Mouse (Mus musculus) limb, embryonic 13.5 days (tissue): ENCODE measurements at regions not wholly inside any gene's neighbourhood (a gene's known extent, or its start where the extent isn't known, plus 50 kb on each side); places are given as distances from the start of the nearest gene placed in this dataset.

Source experiments
- ATAC-seq: fragments of 200-750 bp; cut with Nextera tagmentation; 2 replicates; pipeline ENCODE4 v1.8.0; 2017; ENCODE audit warnings: low read depth, moderate number of reproducible peaks, moderate TSS enrichment; ENCODE audit not compliant: low FRiP score
- H3K27ac ChIP-seq: fragments of 300-500 bp; sonication (generic); 2 replicates; pipeline ENCODE4 v1.5.1; 2015; ENCODE audit warnings: inconsistent platforms, mild to moderate bottlenecking, moderate library complexity
- H3K27me3 ChIP-seq: fragments of 300-500 bp; sonication (generic); 2 replicates; pipeline ENCODE4 v1.6.1; 2015; ENCODE audit warnings: mild to moderate bottlenecking, inconsistent platforms
- H3K36me3 ChIP-seq: fragments of 300-500 bp; sonication (generic); 2 replicates; pipeline ENCODE4 v1.6.1; 2015; ENCODE audit warnings: inconsistent platforms, mild to moderate bottlenecking, moderate library complexity
- H3K4me1 ChIP-seq: fragments of 300-500 bp; sonication (generic); 2 replicates; pipeline ENCODE4 v1.6.1; 2015; ENCODE audit warnings: inconsistent platforms
- H3K4me2 ChIP-seq: fragments of 300-500 bp; sonication (generic); replicated peaks from 2 replicates; pipeline ENCODE4 v1.6.1; 2015; ENCODE audit warnings: inconsistent platforms, mild to moderate bottlenecking, moderate library complexity
- H3K4me3 ChIP-seq: fragments of 300-500 bp; sonication (generic); 2 replicates; pipeline ENCODE4 v1.5.1; 2015; ENCODE audit warnings: moderate library complexity, mild to moderate bottlenecking, inconsistent platforms
- H3K9ac ChIP-seq: fragments of 300-500 bp; sonication (generic); 2 replicates; pipeline ENCODE4 v1.6.1; 2015; ENCODE audit warnings: mild to moderate bottlenecking, inconsistent platforms
- H3K9me3 ChIP-seq: fragments of 300-500 bp; sonication (generic); 2 replicates; pipeline ENCODE4 v1.6.1; 2016; ENCODE audit warnings: inconsistent platforms
- WGBS: fragments of 180-500 bp; shearing (Covaris S2); methylation state at CpG from one replicate; pipeline ENCODE4 v1.1.7; 2015; 5-methylcytosine and 5-hydroxymethylcytosine counted together

DNA sequence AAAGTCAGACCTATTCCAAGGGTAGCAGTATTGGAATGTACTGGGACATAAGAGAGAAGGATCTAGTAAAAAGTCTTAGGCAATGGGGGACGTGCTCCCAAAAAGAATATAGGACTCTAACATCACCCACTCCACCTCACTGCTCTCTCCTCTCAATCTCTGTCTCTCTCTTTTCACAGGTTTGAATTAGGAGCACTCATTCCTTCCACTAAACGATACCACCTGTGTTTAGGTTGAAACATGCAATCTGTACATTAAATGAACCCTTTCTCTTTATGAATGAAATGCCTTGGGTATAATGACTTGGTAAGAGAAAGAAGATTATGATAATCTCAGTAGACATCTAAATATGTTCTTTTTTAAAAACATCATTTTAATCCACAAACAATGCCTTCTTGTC lies 129.4 kb downstream of the Zpld1 start:
- ATAC-seq = peak; percentile 51; the same call in 1 of the 2 replicates

DNA sequence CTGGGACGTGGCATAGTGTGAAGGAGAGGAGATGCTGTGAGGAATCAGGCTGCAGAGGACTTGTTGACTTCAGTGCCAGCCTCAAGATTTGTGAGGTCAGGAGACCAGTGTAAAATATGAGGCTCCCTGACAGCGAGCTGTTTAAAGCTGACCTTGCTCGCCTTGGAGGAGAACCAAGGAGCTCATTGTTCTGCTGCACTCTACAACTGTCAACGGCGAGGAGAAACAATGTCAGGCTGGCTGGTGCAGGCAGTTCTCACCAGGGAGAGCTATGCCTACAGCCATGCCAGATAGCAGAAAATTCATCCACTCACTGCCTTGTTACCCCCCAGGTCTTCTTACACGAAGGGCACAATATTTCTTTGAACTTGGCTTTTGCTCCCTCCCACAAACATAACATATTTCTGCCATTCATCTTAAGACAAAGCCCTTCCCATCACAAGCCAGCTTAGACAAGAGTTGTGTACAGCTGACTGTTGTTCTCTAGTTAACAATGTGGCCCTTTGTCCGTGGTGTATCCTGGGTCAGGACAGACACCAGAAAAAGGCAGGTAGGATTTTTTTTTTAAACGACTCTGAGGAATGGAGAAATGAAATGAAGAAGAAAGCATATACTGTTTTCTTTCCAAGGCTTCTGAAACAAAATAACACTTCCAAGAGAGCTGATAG lies 131.5 kb downstream of the Zpld1 start:
- no peak overlapping the region for H3K27ac ChIP-seq
- no peaks in the 10 kb centered on the region for H3K27me3 ChIP-seq
- no peak for ATAC-seq
- WGBS = 55% methylated on average over 8 of the region's 8 CpGs
- H3K4me1 ChIP-seq = peaks cover 10% of the 10 kb centered on the region
- H3K4me2 ChIP-seq = no peak overlapping the region
- no peaks in the 10 kb centered on the region for H3K9me3 ChIP-seq
- no peak overlapping the region for H3K9ac ChIP-seq
- H3K36me3 ChIP-seq = no peaks in the 10 kb centered on the region
- H3K4me3 ChIP-seq = no peak overlapping the region

More for the DNA sequence above, 129.4 kb downstream of the Zpld1 start:
- Histone ChIP-seq H3K27ac (no peak overlapping the region), H3K4me1 (peaks cover 10% of the 10 kb centered on the region), H3K4me3 (no peak overlapping the region), H3K27me3 (no peaks in the 10 kb centered on the region), H3K4me2 (no peak overlapping the region), H3K9ac (no peak overlapping the region), H3K9me3 (no peaks in the 10 kb centered on the region), H3K36me3 (no peaks in the 10 kb centered on the region)
- WGBS = 18% methylated on average over 2 of the region's 2 CpGs

DNA sequence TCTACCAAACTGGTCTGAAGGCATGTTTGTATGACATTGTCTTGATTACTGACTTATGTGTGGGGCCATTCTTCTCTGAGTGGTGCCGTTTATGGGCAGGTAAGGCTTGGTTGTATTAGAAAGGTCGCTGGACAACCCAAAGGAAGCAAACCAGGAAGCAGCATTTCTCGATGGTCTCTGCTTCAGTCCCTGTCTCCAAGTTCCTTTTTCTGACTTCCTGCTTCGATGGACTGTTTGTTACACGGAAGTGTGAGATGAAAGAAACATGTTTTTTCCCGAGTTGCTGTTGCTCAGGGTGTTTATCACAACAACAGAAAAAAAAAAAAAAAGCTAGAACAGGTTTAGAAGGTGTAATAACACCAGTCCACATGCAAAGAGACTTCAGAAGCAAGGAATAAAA lies 134.9 kb downstream of the Zpld1 start:
- Histone ChIP-seq H3K27me3 (no peaks in the 10 kb centered on the region), H3K4me1 (peaks cover 4% of the 10 kb centered on the region; the same call in 1 of the 2 replicates), H3K4me2 (no peak overlapping the region), H3K27ac (no peak overlapping the region), H3K9ac (no peak overlapping the region), H3K9me3 (no peaks in the 10 kb centered on the region), H3K36me3 (no peaks in the 10 kb centered on the region), H3K4me3 (no peak overlapping the region)
- ATAC-seq = no peak
- 72% methylated on average over 6 of the region's 6 CpGs for WGBS

DNA sequence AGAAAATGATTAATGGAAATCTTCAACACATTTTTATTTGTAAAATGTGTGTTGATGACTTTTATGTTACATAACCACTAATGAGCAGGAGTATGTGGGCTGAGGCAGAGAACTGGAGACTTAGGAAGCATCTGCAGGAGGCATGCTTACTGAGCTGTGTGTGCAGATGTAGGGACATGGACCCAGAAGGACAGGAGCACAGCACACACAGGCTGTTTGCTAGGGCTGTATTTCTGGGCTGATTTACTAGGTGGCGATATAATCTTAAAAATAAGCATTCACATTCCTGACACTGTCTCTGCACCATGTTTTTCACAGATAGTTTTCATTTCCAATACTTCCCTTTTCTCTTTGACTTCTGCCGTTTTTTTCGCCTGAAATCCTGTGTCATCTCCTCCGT lies 146.1 kb downstream of the Zpld1 start:
- no peaks in the 10 kb centered on the region for H3K27me3 ChIP-seq
- ATAC-seq = peak; percentile 59
- 29% methylated on average over 4 of the region's 4 CpGs for WGBS
- no peaks in the 10 kb centered on the region for H3K36me3 ChIP-seq
- no peak overlapping the region for H3K4me3 ChIP-seq
- H3K27ac ChIP-seq = no peak overlapping the region
- peak overlapping the region; percentile 23; the same call in 1 of the 2 replicates for H3K4me2 ChIP-seq
- no peaks in the 10 kb centered on the region for H3K9me3 ChIP-seq
- H3K9ac ChIP-seq = no peak overlapping the region
- peaks cover 11% of the 10 kb centered on the region for H3K4me1 ChIP-seq

DNA sequence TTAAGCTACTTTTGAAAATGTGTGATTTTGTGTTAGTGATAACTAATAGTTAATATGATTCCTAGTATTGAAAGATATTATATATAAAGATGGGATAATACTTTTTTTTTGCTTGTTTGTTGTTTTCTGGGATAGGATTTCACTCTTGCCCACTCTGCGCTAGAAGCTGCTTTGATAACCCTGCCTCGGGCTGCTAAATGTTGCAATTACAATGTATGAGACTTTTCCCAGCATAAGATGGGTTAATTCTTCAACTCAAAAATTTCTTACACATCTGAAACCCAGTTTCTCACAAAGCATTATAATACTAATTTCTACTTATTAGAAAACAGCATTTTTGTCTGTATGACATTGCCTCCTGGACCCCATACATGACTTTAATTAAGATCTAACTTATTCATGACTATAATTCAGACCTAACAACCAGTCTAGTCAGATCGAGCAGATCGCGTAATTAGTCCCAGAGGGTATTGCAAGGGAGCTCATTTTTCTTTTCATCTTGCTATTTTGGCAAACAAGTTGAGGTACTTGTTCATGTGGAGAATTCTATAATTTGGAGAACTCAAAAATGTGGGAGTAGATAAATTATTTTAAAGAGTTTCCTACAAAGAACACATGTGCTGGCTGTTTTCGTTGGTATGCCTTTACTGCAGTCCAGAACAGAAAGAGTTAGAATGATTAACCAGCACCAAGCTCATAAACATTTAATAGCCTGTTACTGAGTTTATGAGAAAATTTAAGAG lies 155.2 kb downstream of the Zpld1 start:
- peak; percentile 88 for ATAC-seq
- no peaks in the 10 kb centered on the region for H3K36me3 ChIP-seq
- H3K4me3 ChIP-seq = no peak overlapping the region
- no peak overlapping the region for H3K4me2 ChIP-seq
- H3K27ac ChIP-seq = no peak overlapping the region
- H3K9me3 ChIP-seq = no peaks in the 10 kb centered on the region
- 8% methylated on average over 6 of the region's 6 CpGs for WGBS
- H3K4me1 ChIP-seq = 0 out of 2 replicates have a peak, but pooled peaks cover 2% of the 10 kb centered on the region
- H3K9ac ChIP-seq = no peak overlapping the region
- H3K27me3 ChIP-seq = no peaks in the 10 kb centered on the region

DNA sequence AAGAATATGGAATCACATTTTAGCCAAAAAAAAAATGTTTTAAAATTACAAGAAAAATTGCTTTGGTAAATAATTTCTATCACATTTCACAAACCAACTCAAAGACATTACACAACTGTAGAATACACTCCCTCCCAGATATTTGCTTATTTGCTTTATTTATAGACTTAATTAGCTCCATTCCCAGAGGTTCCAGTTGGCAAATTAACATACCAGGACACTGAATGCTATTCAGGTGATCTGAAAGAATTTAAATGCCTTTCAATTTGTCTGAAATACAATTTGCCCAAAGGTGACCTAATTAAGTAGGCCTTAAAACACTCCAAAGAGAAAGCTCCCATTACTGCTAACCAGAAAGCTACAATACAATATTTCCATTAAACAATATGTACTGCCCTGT lies 162.8 kb downstream of the Zpld1 start:
- Histone ChIP-seq H3K4me3 (no peak overlapping the region), H3K27me3 (no peaks in the 10 kb centered on the region), H3K27ac (no peak overlapping the region), H3K9me3 (no peaks in the 10 kb centered on the region), H3K4me1 (no peaks in the 10 kb centered on the region), H3K4me2 (no peak overlapping the region), H3K9ac (no peak overlapping the region), H3K36me3 (no peaks in the 10 kb centered on the region)
- no peak for ATAC-seq

DNA sequence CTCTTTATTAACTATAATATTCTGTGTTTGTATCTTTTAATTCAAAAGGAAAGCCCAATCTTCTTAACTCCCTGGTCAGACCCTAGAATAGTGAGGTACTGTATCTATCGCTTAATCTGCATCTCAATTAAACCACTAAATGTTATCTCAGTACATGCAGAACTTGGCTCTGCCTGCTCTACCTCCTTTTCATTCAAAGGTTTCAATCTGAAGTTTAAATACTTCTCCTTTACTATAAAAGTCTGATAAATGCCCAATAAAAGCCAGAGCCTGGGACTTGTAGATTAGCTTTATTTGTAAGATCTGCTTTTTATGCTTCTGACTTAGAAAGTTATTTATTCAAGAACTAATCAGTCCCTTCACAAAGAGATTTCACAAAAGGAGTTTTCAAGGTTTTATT lies 200.1 kb downstream of the Zpld1 start:
- no peak overlapping the region for H3K4me2 ChIP-seq
- H3K27ac ChIP-seq = no peak overlapping the region
- H3K36me3 ChIP-seq = no peaks in the 10 kb centered on the region
- ATAC-seq = no peak
- WGBS = 68% methylated on average over 1 of the region's 1 CpGs
- no peaks in the 10 kb centered on the region for H3K4me1 ChIP-seq
- H3K9ac ChIP-seq = no peak overlapping the region
- H3K9me3 ChIP-seq = no peaks in the 10 kb centered on the region
- no peaks in the 10 kb centered on the region for H3K27me3 ChIP-seq
- no peak overlapping the region for H3K4me3 ChIP-seq

DNA sequence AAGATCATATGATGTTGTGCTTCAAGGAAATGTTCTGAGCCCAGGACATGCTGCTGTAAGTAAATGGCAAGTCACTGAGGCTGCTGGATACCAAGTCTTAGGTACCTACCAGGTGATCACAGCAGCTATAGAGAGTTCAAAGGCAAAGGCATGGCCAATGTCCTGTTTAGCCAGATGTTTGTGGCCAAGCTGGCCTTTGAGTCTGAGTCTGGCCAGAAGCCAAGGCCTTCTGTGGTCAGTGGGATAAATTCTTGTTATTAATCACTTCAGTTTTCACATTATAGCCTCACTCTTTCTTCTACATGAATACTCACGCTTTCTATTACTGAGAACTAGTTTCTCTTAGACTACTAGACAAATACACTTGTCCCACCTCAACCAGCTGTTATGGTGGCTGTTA lies 210.3 kb downstream of the Zpld1 start:
- whole genome bisulfite sequencing = 94% methylated on average over 1 of the region's 1 CpGs
- H3K27me3 ChIP-seq = no peaks in the 10 kb centered on the region
- H3K4me2 ChIP-seq = no peak overlapping the region
- H3K4me1 ChIP-seq = peaks cover 6% of the 10 kb centered on the region; the same call in 1 of the 2 replicates
- no peak overlapping the region for H3K27ac ChIP-seq
- no peak overlapping the region for H3K4me3 ChIP-seq
- H3K9me3 ChIP-seq = no peaks in the 10 kb centered on the region
- H3K9ac ChIP-seq = no peak overlapping the region
- no peak for ATAC-seq
- H3K36me3 ChIP-seq = no peaks in the 10 kb centered on the region

DNA sequence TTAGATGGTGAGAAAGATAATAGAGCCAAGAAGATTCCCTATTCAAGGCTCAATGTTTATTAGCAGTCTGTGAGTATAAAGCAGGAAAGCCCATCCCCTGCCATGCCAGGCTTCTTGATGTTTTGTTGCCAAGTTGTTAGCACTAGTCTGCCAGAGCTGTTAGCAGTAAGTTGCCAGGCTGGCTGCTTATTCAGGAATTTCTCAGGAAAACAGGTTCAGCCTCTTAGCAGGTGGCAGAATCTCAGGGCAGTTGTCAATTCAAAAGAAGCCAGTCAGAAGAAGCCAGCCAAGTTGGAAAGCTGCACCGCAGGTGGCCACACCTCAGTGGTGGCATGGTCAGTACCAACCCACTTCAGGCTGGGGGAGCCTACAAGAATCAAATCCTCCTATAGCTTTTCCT lies 221.6 kb downstream of the Zpld1 start:
- Histone ChIP-seq H3K4me3 (no peak overlapping the region), H3K4me2 (no peak overlapping the region), H3K27ac (no peak overlapping the region), H3K36me3 (no peaks in the 10 kb centered on the region), H3K9ac (no peak overlapping the region), H3K27me3 (no peaks in the 10 kb centered on the region), H3K4me1 (no peaks in the 10 kb centered on the region), H3K9me3 (no peaks in the 10 kb centered on the region)
- no peak for ATAC-seq
- WGBS = 72% methylated on average over 1 of the region's 1 CpGs

DNA sequence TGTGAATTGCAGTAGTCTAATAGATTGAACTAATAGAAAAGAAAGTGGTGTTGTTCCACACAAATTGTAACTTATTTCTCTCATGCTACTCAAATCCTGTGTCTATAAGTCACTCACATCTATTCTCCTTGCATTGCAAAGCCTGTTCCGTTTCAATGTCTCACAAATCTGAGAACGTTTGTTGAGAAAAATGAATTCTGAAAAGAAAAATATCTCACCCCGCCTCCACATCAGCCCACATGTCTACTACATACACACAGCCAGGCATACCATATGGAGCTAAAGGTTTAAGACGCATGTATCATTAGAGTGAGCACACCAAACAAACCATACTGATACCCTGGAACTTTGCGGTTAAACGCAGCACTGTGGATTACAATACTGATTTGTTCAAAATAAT lies 258.0 kb downstream of the Zpld1 start:
- Histone ChIP-seq H3K27me3 (no peaks in the 10 kb centered on the region), H3K9me3 (peaks cover 5% of the 10 kb centered on the region; the same call in 1 of the 2 replicates), H3K36me3 (no peaks in the 10 kb centered on the region), H3K9ac (no peak overlapping the region), H3K4me2 (no peak overlapping the region), H3K27ac (no peak overlapping the region), H3K4me3 (no peak overlapping the region), H3K4me1 (no peaks in the 10 kb centered on the region)
- ATAC-seq = no peak
- 92% methylated on average over 6 of the region's 6 CpGs for WGBS

DNA sequence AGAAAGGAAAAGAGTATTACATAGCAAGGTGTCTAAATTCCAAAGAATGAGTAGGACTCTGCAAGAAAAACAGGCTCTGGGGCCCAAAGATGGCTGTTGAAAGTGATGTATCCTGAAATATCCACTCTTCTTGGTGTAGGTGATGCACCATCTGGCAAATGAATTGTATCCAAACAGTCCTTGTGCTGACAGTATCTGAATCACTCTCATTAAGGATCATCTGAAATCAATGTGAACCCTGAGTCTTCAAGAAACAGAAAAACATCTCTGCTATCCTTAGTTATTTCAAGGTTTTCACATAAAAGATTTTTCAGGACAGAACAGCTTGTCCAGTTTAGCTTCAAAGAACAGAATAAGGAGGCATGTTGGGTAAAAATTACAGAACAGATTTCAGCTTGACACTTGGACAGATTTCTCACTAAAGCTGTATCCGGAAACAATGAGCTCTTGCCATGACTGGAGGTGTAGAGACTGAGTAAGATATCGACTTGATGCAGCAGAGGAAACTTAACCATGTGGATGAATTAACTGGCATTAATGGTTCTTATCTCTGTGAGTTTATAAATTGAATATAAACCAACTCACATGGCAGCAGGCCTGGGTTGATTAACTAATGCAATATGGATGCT lies 296.0 kb downstream of the Zpld1 start:
- H3K9ac ChIP-seq = no peak overlapping the region
- no peaks in the 10 kb centered on the region for H3K27me3 ChIP-seq
- no peak for ATAC-seq
- H3K27ac ChIP-seq = no peak overlapping the region
- no peak overlapping the region for H3K4me2 ChIP-seq
- H3K4me3 ChIP-seq = no peak overlapping the region
- H3K4me1 ChIP-seq = no peaks in the 10 kb centered on the region
- 91% methylated on average over 2 of the region's 2 CpGs for WGBS
- H3K36me3 ChIP-seq = no peaks in the 10 kb centered on the region
- no peaks in the 10 kb centered on the region for H3K9me3 ChIP-seq

DNA sequence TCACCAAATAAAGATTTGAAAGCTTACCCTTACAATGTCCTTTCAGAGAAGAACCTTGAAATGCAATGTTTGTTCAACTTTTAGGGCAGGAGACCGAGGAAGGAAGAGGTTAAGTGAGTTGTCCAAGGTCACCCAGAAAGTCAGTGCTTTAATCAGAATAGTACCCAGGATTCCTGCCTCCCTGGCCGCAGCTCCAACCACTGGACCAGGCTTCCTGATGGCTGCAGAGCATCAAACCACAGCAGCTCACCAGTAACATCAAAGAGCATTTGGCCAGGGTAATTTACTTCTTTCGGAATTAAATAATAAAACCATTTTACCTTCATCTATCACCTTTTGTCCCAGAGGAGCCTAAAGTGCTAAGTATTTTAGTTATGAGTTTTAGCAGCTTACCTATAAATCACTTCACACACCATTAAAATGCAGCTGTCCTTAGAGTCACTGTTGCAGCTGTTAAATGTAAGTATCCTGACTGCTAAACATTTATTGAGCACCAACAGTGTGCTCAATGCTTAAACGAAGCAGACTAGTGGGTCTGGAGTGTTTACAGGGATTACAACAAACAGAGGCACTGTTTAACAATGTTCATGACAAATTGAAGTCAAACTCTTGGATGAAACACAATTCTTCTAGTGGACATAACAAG lies 306.1 kb downstream of the Zpld1 start:
- Histone ChIP-seq H3K9me3 (no peaks in the 10 kb centered on the region), H3K4me3 (no peak overlapping the region), H3K27ac (no peak overlapping the region), H3K4me2 (no peak overlapping the region), H3K27me3 (no peaks in the 10 kb centered on the region), H3K36me3 (no peaks in the 10 kb centered on the region), H3K4me1 (peaks cover 6% of the 10 kb centered on the region; the same call in 1 of the 2 replicates), H3K9ac (no peak overlapping the region)
- WGBS = 10% methylated on average over 4 of the region's 4 CpGs
- ATAC-seq = peak; percentile 78; the same call in 1 of the 2 replicates
